23 mouse cellular contexts compared by ENCODE assay signal in genomic region chr12:105825266-105825665, GRCm38 (mm10).
"Had no signal": no experiment of that assay in that cellular context is flagged by ENCODE, and none has a peak within 500 bp of the region (broad histone marks: within the 10 kb centered on the region; RNA-seq: fewer than 3 reads in every experiment).

No protein-coding gene starts in this region.

- H3K9ac ChIP-seq: heart, embryonic 12.5 days; hindbrain, embryonic 12.5 days; hindbrain, embryonic 14.5 days; intestine, embryonic 15.5 days; kidney, embryonic 15.5 days; limb, embryonic 13.5 days; limb, embryonic 15.5 days had no signal

- ATAC-seq: hindbrain, embryonic 16.5 days; inflammation-experienced regulatory T-cells, adult 6 months had no signal

- H3K9me3 ChIP-seq: heart, embryonic 10.5 days; heart, embryonic 12.5 days; hindbrain, embryonic 10.5 days; hindbrain, embryonic 12.5 days; intestine, embryonic 15.5 days; kidney, embryonic 15.5 days; limb, embryonic 13.5 days; limb, embryonic 15.5 days had no signal

- H3K27ac ChIP-seq: gastrocnemius, adult 2 months; heart, embryonic 10.5 days; hindbrain, embryonic 10.5 days; hindbrain, embryonic 12.5 days; hindbrain, embryonic 14.5 days; intestine, embryonic 15.5 days; kidney, embryonic 15.5 days; kidney, postnatal 0 days; left cerebral cortex, adult 2 months; limb, embryonic 13.5 days; limb, embryonic 15.5 days had no signal

- H3K4me3 ChIP-seq: gastrocnemius, adult 2 months; heart, embryonic 10.5 days; heart, embryonic 12.5 days; hindbrain, embryonic 10.5 days; hindbrain, embryonic 12.5 days; intestine, embryonic 15.5 days; kidney, embryonic 15.5 days; left cerebral cortex, adult 2 months; limb, embryonic 13.5 days; limb, embryonic 15.5 days had no signal

- H3K4me1 ChIP-seq: heart, embryonic 10.5 days; heart, embryonic 12.5 days; hindbrain, embryonic 10.5 days; hindbrain, embryonic 12.5 days; intestine, embryonic 15.5 days; kidney, embryonic 15.5 days; limb, embryonic 13.5 days; limb, embryonic 15.5 days had no signal

- H3K27me3 ChIP-seq: heart, embryonic 12.5 days; hindbrain, embryonic 12.5 days; intestine, embryonic 15.5 days; kidney, embryonic 15.5 days; limb, embryonic 13.5 days; limb, embryonic 15.5 days had no signal

- H3K4me2 ChIP-seq: heart, embryonic 12.5 days; hindbrain, embryonic 12.5 days; hindbrain, embryonic 14.5 days; intestine, embryonic 15.5 days; kidney, embryonic 15.5 days; limb, embryonic 13.5 days; limb, embryonic 15.5 days had no signal

- DNase-seq: gastrocnemius, adult 2 months; gastrocnemius, postnatal 10 days; gastrocnemius, postnatal 25 days; heart, adult 18-20 months; heart, postnatal 10 days; heart, postnatal 4 days; kidney, adult 11 months; kidney, adult 9 months; kidney, postnatal 14 days; kidney, postnatal 36 days had no signal
